Mouse (Mus musculus): Measurements from ENCODE around the gene Gtf3c5.

GRCm38 (mm10) chr2:28613599-28613998 is 30.0 kb upstream of the Gtf3c5 start:
- no peak for TF ChIP-seq CTCF (IDR thresholded peaks at IDR 0.05 in 2 of 3, conservative IDR thresholded peaks at IDR 0.05 in 1 of 3; ENCODE audit: control insufficient read depth in 1 of 3, insufficient read depth in 1 of 3, low read depth in 2 of 3, low read length in 3 of 3, poor library complexity in 1 of 3, severe bottlenecking in 1 of 3)
- no peak for TF ChIP-seq NRF1 (IDR thresholded peaks at IDR 0.05; ENCODE audit: insufficient read depth, low read depth, low read length, poor library complexity, severe bottlenecking)
- TF ChIP-seq POLR2A (IDR thresholded peaks at IDR 0.05; ENCODE audit: control insufficient read depth in 1 of 2, insufficient read depth in 1 of 2, low read depth in 1 of 2, low read length in 2 of 2, poor library complexity in 1 of 2) = no peak
- no peak for TF ChIP-seq TCF12 (IDR thresholded peaks at IDR 0.05; ENCODE audit: low read depth, low read length)
- TF ChIP-seq EP300 (IDR thresholded peaks at IDR 0.05; ENCODE audit: low read depth in 1 of 2, low read length in 2 of 2) = no peak
- TF ChIP-seq UBTF (IDR thresholded peaks at IDR 0.05; ENCODE audit: borderline replicate concordance, insufficient read depth, low read depth, low read length) = no peak
- TF ChIP-seq E2F4 (IDR thresholded peaks at IDR 0.05; ENCODE audit: borderline replicate concordance, low read depth, low read length) = no peak
- TF ChIP-seq MEF2A (IDR thresholded peaks at IDR 0.05; ENCODE audit: extremely low read depth, insufficient replicate concordance, low read depth, low read length, poor library complexity, severe bottlenecking) = no peak
- no peak for TF ChIP-seq TAL1 (IDR thresholded peaks at IDR 0.05; ENCODE audit: low read length)
- no peak for TF ChIP-seq MAX (IDR thresholded peaks at IDR 0.05; ENCODE audit: low read length)
- TF ChIP-seq MAFK (IDR thresholded peaks at IDR 0.05; ENCODE audit: borderline replicate concordance, low read depth, low read length) = no peak
- TF ChIP-seq SMC3 (IDR thresholded peaks at IDR 0.05; ENCODE audit: low read depth, low read length) = no peak

Measured in MEL (cell line).